Mouse (Mus musculus): ENCODE results near the gene Ptprn. TPM values are rescaled to one million over a fixed set of nuclear protein-coding genes. Genes with fewer than 3 reads are reported as not detected.
A peak's percentile ranks its signal among the peaks of the same experiment; 100 is the strongest.

The Ptprn gene
- total RNA-seq, 1 experiment, result 8.9 TPM

- Histone ChIP-seq H3K4me1 (ENCODE audit: control insufficient read depth in 2 of 2, insufficient read depth in 2 of 2, low read length in 2 of 2, poor library complexity in 1 of 2) (peaks cover 2 to 16% of the 10 kb centered on the region in 2 experiments), H3K4me3 (ENCODE audit: insufficient read depth in 1 of 2, low read depth in 1 of 2, low read length in 2 of 2, poor library complexity in 1 of 2, severe bottlenecking in 1 of 2) (no peak overlapping the region)
These were observed 33.1 kb downstream of the Ptprn start for GRCm38 (mm10) chr1:75231224-75231623.

GRCm38 (mm10) chr1:75230335-75230994 is 33.8 kb downstream of the Ptprn start:
- peaks cover 2 to 23% of the 10 kb centered on the region in 2 experiments for H3K4me1 ChIP-seq (ENCODE audit: control insufficient read depth in 2 of 2, insufficient read depth in 2 of 2, low read length in 2 of 2, poor library complexity in 1 of 2)
- no peaks in the 10 kb centered on the region for H3K36me3 ChIP-seq (ENCODE audit: control insufficient read depth, insufficient read depth, low read length, poor library complexity, severe bottlenecking)
- no peaks in the 10 kb centered on the region for H3K9me3 ChIP-seq (ENCODE audit: control insufficient read depth, insufficient read depth, low read depth, low read length)
- TF ChIP-seq CHD2 (IDR thresholded peaks at IDR 0.05; ENCODE audit: low read depth, low read length), result no peak
- no peak for TF ChIP-seq MAFK (IDR thresholded peaks at IDR 0.05; ENCODE audit: insufficient read depth, low read depth, low read length)
- TF ChIP-seq HCFC1 (IDR thresholded peaks at IDR 0.05; ENCODE audit: borderline replicate concordance, insufficient read depth, low read length), result no peak
- no peak for TF ChIP-seq ZC3H11A (IDR thresholded peaks at IDR 0.05; ENCODE audit: borderline replicate concordance, low read depth, low read length)
- no peak for TF ChIP-seq ZNF384 (IDR thresholded peaks at IDR 0.05; ENCODE audit: low read depth, low read length)
- no peak for DNase-seq (ENCODE audit: low read depth, low spot score)
- in situ Hi-C loops (cut with MboI; ENCODE audit: low sequenced_read_pairs in 2 of 2, unreplicated experiment in 2 of 2), result no loop called here
- no peak overlapping the region for H3K9ac ChIP-seq (ENCODE audit: insufficient read depth, low read depth, low read length, poor library complexity, severe bottlenecking)
- no peak overlapping the region for H3K4me3 ChIP-seq (ENCODE audit: insufficient read depth in 1 of 2, low read depth in 1 of 2, low read length in 2 of 2, poor library complexity in 1 of 2, severe bottlenecking in 1 of 2)
- H3K27ac ChIP-seq (ENCODE audit: insufficient read depth, low read depth, low read length, poor library complexity, severe bottlenecking), result no peak overlapping the region

More at GRCm38 (mm10) chr1:75231224-75231623, 33.1 kb downstream of the Ptprn start:
- Histone ChIP-seq H3K27ac (ENCODE audit: insufficient read depth, low read depth, low read length, poor library complexity, severe bottlenecking) (no peak overlapping the region), H3K9ac (ENCODE audit: insufficient read depth, low read depth, low read length, poor library complexity, severe bottlenecking) (no peak overlapping the region), H3K9me3 (ENCODE audit: control insufficient read depth, insufficient read depth, low read depth, low read length) (no peaks in the 10 kb centered on the region), H3K36me3 (ENCODE audit: control insufficient read depth, insufficient read depth, low read length, poor library complexity, severe bottlenecking) (no peaks in the 10 kb centered on the region)
- TF ChIP-seq CHD2 (IDR thresholded peaks at IDR 0.05; ENCODE audit: low read depth, low read length) (no peak), ZC3H11A (IDR thresholded peaks at IDR 0.05; ENCODE audit: borderline replicate concordance, low read depth, low read length) (no peak), ZNF384 (IDR thresholded peaks at IDR 0.05; ENCODE audit: low read depth, low read length) (no peak), MAFK (IDR thresholded peaks at IDR 0.05; ENCODE audit: insufficient read depth, low read depth, low read length) (no peak), HCFC1 (IDR thresholded peaks at IDR 0.05; ENCODE audit: borderline replicate concordance, insufficient read depth, low read length) (no peak)
- DNase-seq (ENCODE audit: low read depth, low spot score), result no peak
- in situ Hi-C loops (cut with MboI; ENCODE audit: low sequenced_read_pairs in 2 of 2, unreplicated experiment in 2 of 2), result no loop called here

GRCm38 (mm10) chr1:75229158-75229557 is 35.1 kb downstream of the Ptprn start:
- H3K27ac ChIP-seq (ENCODE audit: insufficient read depth, low read depth, low read length, poor library complexity, severe bottlenecking), result no peak overlapping the region
- TF ChIP-seq CHD2 (IDR thresholded peaks at IDR 0.05; ENCODE audit: low read depth, low read length) (no peak), MAFK (IDR thresholded peaks at IDR 0.05; ENCODE audit: insufficient read depth, low read depth, low read length) (no peak), HCFC1 (IDR thresholded peaks at IDR 0.05; ENCODE audit: borderline replicate concordance, insufficient read depth, low read length) (no peak), ZC3H11A (IDR thresholded peaks at IDR 0.05; ENCODE audit: borderline replicate concordance, low read depth, low read length) (no peak), ZNF384 (IDR thresholded peaks at IDR 0.05; ENCODE audit: low read depth, low read length) (no peak)
- H3K36me3 ChIP-seq (ENCODE audit: control insufficient read depth, insufficient read depth, low read length, poor library complexity, severe bottlenecking), result no peaks in the 10 kb centered on the region
- in situ Hi-C loops (cut with MboI; ENCODE audit: low sequenced_read_pairs in 2 of 2, unreplicated experiment in 2 of 2), result no loop called here
- no peaks in the 10 kb centered on the region for H3K9me3 ChIP-seq (ENCODE audit: control insufficient read depth, insufficient read depth, low read depth, low read length)
- no peak for DNase-seq (ENCODE audit: low read depth, low spot score)
- no peak overlapping the region for H3K4me3 ChIP-seq (ENCODE audit: insufficient read depth in 1 of 2, low read depth in 1 of 2, low read length in 2 of 2, poor library complexity in 1 of 2, severe bottlenecking in 1 of 2)
- H3K9ac ChIP-seq (ENCODE audit: insufficient read depth, low read depth, low read length, poor library complexity, severe bottlenecking), result no peak overlapping the region
- peaks cover 0 to 25% of the 10 kb centered on the region in 2 experiments; a peak in 3 of 4 replicates for H3K4me1 ChIP-seq (ENCODE audit: control insufficient read depth in 2 of 2, insufficient read depth in 2 of 2, low read length in 2 of 2, poor library complexity in 1 of 2)

GRCm38 (mm10) chr1:75227653-75228052 is 36.6 kb downstream of the Ptprn start:
- Histone ChIP-seq H3K9me3 (ENCODE audit: control insufficient read depth, insufficient read depth, low read depth, low read length) (no peaks in the 10 kb centered on the region), H3K9ac (ENCODE audit: insufficient read depth, low read depth, low read length, poor library complexity, severe bottlenecking) (no peak overlapping the region), H3K36me3 (ENCODE audit: control insufficient read depth, insufficient read depth, low read length, poor library complexity, severe bottlenecking) (no peaks in the 10 kb centered on the region), H3K4me3 (ENCODE audit: insufficient read depth in 1 of 2, low read depth in 1 of 2, low read length in 2 of 2, poor library complexity in 1 of 2, severe bottlenecking in 1 of 2) (no peak overlapping the region), H3K27ac (ENCODE audit: insufficient read depth, low read depth, low read length, poor library complexity, severe bottlenecking) (peak overlapping the region; percentile 55; the same call in 1 of the 2 replicates), H3K4me1 (ENCODE audit: control insufficient read depth in 2 of 2, insufficient read depth in 2 of 2, low read length in 2 of 2, poor library complexity in 1 of 2) (peaks cover 2 to 27% of the 10 kb centered on the region in 2 experiments)
- DNase-seq (ENCODE audit: low read depth, low spot score), result no peak
- in situ Hi-C loops (cut with MboI; ENCODE audit: low sequenced_read_pairs in 2 of 2, unreplicated experiment in 2 of 2), result no loop called here
- TF ChIP-seq CHD2 (IDR thresholded peaks at IDR 0.05; ENCODE audit: low read depth, low read length) (no peak), ZNF384 (IDR thresholded peaks at IDR 0.05; ENCODE audit: low read depth, low read length) (peak; percentile 98), ZC3H11A (IDR thresholded peaks at IDR 0.05; ENCODE audit: borderline replicate concordance, low read depth, low read length) (no peak), MAFK (IDR thresholded peaks at IDR 0.05; ENCODE audit: insufficient read depth, low read depth, low read length) (no peak)
